Mouse (Mus musculus): Measurements from ENCODE around the gene Iqcf3. TPM values are rescaled to one million over a fixed set of nuclear protein-coding genes. Genes with fewer than 3 reads are reported as not detected.
A peak's percentile ranks its signal among the peaks of the same experiment; 100 is the strongest.
"Not testable (repeated sequence)": the region's sequence is repeated elsewhere in the genome, so short reads cannot be mapped to it uniquely, and the experiment has no call there.

Gene Iqcf3
- not detected for total RNA-seq (2021)

DNA sequence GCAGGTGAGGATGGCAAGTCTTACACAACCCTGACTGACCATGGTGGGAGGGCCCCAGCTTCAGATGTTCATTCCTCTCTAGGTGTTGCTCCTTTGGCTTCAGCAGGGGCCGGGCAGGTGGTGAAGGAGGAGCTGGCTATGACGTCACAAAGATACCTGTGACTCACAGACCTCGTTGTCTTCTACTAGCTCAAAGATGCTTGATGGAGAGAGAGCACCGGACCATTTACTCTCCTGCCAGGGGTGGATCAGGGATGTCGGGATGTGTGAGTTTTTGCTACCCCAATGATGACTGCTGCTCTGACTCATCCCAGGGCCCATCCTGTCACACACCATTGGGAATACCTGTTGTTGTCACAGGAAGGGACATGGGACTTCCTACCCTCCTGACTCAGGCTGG, at the start of gene Iqcf3:
TSS of gene Iqcf3 (minus strand) at position 101 of the 400 bp plus-strand sequence.
- intact Hi-C loops (cut with DNase I), result no loop called here
- DNase-seq, result no peak

DNA sequence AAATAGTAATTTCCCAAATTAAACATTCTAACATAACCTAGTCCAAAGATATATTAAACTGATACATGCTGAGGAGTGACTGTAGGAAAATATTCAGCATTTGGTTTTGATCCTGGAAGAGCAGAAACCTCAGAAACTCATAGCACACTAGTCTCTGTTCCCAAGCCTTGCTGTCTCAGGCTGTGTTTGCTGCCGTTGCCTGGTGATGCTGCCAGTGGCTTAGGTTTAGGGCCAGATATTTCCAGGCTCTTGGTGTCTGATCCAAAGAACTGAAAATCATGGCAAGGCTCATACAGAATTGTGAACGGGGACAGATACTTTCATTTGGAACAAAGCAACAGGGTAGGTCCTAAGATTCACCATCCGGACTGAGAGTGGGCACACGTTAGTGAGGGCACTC, 49.3 kb upstream of the Iqcf3 start:
- DNase-seq, result no peak
- intact Hi-C loops (cut with DNase I), result no loop called here

DNA sequence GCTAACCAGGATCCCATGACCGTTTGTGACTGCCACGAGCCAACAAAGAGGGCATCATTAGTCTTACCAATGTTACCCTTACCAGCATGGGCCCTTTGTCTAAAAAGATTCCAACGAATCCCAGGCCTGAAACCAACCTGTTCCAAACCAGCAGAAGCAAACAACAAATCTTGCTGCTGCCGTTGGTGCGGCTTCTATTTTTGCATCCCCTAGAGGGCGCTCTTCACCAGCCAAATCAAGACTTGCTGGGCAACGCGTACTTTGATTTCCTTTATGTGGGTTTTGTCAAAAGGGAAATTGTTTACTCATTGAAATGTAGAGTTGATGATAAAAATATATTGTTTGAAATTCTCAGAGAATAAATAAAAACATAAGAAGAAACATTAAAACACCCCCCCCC, 39.1 kb upstream of the Iqcf3 start:
- intact Hi-C loops (cut with DNase I), result loop anchor here (5.0 kb wide), 1 partner anchor 42 kb away; no protein-coding TSS in a partner anchor
- DNase-seq, result peak; percentile 68

DNA sequence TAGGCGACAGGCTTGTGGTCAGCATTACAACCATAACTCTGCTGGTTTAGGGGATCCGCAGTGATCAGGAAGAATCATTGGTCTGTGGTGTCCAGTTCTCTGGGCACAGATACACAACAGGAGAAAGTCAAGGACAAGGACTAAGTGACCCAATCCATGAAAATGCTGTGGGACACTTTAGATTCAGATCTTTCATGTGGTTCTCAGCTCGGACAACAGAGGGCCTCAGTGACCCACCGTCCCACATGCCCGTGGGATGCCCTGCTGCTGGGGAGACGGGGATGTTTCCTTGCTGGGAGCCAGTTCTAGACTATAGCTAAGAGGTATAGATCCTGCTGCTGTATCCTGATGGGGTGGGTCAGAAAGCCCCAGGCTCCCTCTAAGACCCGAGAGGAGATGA, 37.0 kb upstream of the Iqcf3 start:
- no peak for DNase-seq
- intact Hi-C loops (cut with DNase I), result no loop called here

DNA sequence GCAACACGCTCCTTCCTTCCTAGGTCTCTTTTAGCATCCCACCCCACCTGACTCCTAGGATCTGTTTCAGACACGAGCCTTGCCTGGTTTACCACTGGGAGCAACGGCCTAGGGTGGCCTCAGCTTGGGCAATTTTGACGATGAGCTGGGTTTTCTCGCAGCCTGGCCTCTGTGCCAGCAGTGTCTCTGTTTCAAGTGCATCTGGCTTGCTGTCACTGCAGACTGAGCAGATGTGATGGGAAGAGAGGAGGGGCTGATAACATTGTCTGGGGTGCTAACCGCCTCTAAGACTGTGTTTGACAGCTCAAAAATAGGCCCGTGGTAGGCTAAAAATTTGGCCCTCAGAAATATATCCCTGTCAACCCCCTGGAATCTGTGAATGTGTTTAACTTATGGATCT, 34.4 kb upstream of the Iqcf3 start:
- intact Hi-C loops (cut with DNase I), result no loop called here

DNA sequence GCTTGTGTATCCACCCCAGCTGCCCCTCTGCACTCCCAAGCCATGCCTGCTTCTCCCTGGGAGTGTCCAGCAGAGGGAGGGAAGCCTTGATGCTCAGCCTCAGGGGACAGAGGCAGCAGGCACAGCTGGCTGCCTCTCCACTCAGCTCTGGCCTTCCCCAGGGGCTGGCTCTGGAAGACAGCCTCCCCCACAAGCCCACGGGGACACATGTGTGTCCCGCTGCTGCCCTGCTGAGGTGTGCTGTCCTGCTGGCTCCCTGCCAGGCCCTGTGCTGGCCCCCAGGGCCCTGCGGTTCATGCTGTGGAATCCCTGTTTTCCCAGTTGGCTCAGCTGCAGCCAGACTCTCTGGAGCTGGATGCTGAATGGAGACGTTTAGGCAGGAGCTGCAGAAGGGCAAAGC, 34.0 kb upstream of the Iqcf3 start:
- intact Hi-C loops (cut with DNase I); DNase-seq: not testable (repeated sequence)

More for the DNA sequence above, 34.4 kb upstream of the Iqcf3 start:
- no peak for DNase-seq

DNA sequence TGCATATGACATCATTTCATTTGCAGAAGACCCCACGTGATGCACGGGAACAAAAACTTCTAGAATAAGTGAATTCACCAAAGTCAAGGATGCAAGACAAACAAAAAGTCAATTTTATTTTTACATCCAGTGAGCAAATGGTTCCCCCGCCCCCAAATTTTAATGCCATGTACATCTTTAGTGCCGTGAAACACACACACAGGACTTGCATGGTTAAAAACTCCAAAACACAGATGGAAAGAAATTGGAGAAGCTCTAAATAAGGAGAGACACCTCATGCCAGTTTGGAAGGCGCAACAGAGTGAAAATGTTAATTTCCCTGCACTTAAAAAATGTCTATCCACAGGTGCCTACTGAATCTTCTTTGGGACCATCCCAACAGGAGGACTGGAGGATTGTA, 30.7 kb upstream of the Iqcf3 start:
- no peak for DNase-seq
- intact Hi-C loops (cut with DNase I), result no loop called here

DNA sequence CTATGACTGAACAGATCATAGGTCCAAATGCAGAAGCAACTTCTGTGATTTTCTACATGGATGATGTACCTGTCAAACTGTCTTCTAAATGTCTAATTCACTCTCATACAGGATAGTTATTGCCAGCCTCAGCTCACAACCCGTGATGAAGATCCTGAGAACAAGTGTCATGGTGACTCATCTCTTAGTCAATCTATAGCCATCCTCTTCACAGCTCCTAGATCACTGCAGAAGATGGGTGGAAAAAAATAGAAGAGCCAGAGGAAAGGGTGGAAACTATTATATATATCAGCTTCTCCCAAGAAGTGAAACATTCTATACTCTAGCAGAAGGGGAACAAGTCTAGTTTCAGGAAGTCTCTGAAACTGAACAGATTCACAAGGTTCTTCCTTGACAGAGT, 21.1 kb upstream of the Iqcf3 start:
- intact Hi-C loops (cut with DNase I), result no loop called here
- no peak for DNase-seq

DNA sequence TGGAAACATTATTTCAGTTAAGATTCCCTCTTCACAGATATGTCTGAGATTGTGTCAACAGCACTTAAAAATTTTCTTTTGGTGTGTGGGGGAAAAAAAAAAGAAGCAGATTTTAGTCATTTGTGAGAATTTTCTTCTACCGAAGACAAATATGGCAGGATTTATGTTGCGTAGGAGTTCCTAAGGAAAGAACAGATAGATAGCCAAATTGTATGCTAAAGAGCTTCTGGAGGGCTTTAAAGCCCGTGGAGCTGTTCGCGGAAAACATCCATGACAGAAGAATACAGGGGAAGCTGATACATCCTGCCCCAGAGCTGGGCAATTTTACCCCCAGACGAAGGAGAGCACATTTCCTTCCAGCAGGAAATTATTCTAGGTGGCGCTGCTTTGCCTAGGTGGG, 18.6 kb upstream of the Iqcf3 start:
- DNase-seq, result no peak
- intact Hi-C loops (cut with DNase I), result no loop called here

DNA sequence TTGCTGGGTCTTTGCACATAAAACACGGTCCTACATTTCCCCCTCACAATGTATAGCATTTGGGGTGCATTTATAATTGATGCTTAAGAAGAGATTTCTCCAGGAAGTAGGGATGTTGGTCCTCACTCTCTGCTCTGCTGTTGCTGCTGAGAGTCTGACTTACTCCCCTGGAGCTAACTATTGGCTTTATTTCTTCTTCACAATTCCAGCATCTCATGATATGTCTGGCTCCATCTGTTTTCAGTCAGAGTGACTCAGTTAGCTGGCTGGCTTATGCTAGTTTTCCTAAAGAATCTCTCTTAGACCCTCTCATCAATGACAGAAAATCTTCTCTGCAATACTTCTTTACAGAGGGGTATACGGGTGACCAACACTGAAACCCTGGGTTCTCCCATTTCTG, 14.7 kb upstream of the Iqcf3 start:
- DNase-seq, result no peak
- intact Hi-C loops (cut with DNase I), result no loop called here

DNA sequence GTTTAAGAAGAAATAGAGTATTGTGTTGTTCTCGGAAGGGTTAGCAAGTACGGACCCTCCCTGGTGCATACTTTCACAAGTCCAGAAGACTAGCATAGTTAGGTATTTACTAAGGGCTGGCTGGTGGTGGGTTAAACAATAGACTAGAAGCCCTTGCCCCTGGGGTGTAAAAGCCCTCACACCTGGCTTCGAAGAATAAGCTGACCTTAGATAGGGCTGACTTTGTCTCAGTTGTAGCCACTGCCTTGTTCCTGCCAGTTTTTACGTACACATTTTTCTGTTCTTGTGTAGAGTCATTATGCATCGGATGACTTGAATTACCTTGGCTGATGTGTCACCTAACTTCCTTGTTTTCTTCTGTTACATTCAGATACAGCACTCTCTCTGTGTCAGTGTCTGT, 11.9 kb upstream of the Iqcf3 start:
- no peak for DNase-seq
- intact Hi-C loops (cut with DNase I), result no loop called here

DNA sequence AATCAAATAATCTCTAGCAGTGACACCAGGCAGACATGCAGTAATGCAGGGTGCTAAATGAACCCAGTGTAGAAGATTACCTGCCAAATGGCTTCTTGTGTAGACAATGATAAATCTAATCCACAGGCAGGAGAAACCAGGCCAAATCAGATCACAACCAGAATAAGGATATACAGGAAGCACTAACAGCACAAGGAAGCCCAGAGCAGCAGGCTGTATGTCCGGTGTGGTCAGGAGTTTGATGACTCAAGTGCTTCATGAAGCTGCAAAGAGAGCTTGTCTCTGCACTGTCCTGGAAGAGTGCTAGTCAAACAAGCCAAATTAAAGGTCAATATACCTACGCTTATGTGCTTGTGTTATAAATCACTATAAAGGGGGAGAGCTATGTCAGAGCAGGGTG, 10.8 kb upstream of the Iqcf3 start:
- intact Hi-C loops (cut with DNase I), result no loop called here
- DNase-seq, result no peak

DNA sequence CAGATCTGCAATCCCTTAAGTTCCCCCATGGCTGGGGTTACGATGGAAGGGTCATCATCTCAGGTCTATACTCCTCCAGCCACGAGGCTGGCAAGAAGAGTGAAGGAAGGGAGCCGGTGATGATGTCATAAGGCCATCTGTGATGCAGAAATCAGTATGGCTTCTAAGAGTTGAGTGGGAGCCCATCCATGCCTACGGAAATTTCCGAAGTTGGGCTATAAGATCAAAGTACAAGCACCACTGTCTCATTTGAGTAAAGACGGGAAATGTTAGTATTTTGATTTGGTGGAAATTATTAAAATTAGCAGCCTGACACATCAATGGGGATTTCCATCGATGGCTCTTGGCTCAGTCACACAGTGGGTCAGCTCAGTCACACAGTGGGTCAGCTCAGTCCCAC, 9.5 kb upstream of the Iqcf3 start, which contains the start of gene Iqcf4:
TSS of gene Iqcf4 (minus strand) at position 101 of the 400 bp plus-strand sequence.
- intact Hi-C loops (cut with DNase I), result no loop called here
- no peak for DNase-seq

DNA sequence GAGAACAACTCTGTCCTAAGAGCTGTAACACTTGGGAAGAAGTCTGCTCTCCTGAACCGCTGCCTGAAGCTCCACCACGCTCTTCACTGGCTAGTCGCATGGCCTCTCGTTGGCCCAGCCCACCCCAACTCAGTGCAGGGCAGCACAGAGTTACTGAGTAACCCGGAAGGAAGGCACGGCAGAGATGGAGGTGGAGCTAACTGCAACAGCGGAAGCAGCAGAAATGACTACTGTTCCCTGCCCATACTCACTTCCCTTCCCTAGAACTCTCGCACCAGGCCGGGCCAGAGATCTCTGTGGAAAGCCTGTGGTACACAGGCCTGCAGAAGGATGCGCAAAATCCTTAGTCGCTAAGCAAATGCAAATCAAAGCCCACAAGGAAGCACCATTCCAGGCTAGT, 5.0 kb upstream of the Iqcf3 start:
- intact Hi-C loops (cut with DNase I), result no loop called here
- no peak for DNase-seq

DNA sequence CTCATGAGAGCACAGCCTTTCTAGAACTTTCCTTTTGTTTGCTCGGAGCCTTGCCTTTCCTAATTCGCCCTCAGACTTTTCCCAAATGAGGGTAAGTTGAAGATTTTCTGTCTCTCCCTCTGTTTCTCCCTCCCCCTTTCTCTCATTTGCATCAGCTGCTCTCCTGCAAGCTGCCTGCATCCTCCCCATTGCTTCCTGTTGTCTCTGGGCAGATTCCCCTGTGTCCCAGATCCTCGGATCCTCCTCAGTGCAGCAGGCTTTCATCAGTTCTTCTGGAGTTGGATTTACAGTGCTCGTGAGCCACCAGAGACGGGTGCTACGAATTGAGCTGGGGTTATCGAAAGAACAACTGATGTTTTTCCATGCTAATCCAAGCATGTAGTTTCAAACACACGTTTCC, 2.6 kb upstream of the Iqcf3 start:
- intact Hi-C loops (cut with DNase I), result no loop called here
- DNase-seq, result no peak

DNA sequence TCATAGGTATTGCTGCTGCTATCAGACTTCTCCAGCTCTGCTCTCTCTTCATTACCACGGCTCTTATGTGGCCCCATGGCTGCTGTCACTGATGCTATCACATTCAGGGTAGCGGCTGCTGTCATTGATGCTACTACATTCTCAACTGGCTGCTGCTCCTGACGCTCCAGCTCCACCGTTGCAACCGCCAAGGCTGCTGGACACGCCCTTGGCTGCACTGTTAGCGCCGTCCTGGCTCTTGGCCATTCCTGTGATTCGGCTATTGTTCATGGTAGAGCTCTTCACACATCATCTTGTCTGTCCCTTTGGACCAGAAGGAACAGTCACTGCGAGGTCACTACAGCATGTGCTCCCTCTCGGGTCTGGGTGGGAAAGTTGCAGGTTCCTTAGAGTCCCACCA, 860 bp upstream of the Iqcf3 start:
- intact Hi-C loops (cut with DNase I), result no loop called here
- DNase-seq, result no peak

DNA sequence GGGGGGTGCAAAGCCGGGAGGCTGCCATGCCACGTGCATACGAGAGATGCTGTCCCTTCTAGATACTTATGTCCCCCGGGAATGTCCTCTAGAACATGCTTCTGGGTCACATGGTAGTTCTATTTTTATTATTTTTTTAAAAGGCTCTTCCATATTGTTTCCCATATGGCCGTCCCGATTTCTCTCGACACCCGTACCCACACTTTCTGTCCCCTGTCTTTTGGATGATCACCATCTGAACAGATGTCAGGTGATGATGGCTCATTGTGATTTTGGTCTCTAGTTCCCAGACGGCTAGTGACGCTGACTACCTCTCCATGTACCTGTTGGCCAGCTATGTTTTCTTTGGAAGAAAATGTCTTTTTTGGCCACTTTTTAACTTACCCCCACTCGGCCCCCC, 26.5 kb downstream of the Iqcf3 start:
- intact Hi-C loops (cut with DNase I), result loop anchor here (10.0 kb wide), 1 partner anchor 110 kb away; no protein-coding TSS in a partner anchor
- no peak for DNase-seq

DNA sequence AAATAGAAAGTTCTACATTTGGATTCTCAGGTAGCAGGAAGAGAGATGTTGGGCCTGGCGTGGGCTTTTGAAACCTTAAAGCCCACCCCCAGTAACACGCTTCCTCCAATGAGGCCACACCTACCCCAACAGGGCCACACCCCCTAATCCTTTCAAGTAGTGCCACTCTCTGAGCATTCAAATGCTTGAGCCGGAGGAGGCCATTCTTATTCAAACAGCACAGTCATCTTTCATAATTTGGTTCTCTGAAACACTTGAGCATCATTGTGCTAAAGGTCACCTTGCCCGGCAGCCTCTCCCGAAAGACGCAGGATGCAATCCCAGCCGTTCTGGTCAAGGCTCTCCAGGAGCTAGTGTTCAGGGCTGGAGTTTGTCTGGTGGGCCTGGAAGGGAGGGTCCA, 27.1 kb downstream of the Iqcf3 start:
- no peak for DNase-seq
- intact Hi-C loops (cut with DNase I), result loop anchor here (10.0 kb wide), 1 partner anchor 111 kb away; no protein-coding TSS in a partner anchor

DNA sequence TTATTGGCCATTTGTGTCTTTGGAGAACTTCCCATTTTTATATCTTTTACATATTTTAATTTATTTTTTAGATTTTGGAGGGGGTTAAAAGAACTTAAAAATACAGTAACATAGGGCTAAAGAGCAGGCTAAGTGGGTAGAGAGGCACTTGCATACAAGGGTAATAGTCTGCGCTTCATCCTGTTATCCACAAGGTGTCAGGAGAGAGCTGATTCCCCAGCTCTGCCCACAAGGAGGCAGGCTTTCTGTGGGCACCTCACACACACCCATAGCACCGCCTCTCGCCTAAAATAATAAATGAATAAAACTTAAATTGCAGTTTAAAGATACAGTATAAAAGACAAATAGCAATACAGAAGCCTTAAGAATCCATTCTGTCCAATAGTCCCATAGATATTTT, 29.6 kb downstream of the Iqcf3 start:
- intact Hi-C loops (cut with DNase I), result loop anchor here (10.0 kb wide), 1 partner anchor 113 kb away; no protein-coding TSS in a partner anchor

DNA sequence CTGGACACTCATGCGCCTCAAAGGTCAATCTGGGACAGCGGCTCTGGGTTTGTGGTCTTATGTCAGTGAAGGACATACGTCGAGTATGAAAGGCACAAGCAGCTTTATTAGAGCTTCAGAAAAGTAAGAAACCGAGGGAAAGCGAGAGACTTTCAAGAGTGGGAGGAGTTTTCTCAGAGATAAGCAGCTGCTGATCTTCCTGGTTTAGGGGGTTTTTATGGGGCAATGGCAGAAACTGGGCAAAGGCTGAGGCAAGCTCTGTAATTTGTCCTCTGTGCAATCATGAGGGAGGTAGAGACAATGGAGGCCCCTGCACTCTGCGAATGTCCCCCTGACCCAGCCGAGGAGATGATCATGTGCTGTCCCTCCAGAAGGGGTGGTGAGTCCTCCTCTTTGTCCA, 41.5 kb downstream of the Iqcf3 start:
- intact Hi-C loops (cut with DNase I), result no loop called here
- DNase-seq, result no peak

More for the DNA sequence above, 29.6 kb downstream of the Iqcf3 start:
- DNase-seq, result peak; percentile 9

DNA sequence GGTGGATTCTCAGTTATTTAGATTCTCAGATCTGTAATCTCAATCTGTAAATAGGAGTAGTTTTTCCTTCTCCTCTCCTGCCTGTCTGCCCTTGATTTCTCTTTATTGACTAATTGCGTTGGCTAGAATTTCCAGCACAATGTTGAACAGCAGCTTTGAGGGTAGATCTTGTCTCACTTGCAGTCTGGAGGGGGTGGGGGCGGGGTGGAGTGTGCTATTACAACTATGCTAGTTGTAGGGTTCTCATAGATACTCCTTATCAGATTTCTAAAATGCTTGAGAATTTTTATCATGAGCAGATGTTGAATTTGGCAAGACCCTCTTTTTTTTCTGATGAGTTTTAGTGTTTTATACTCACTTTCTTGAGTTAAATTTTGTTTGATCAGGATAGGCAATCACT, 42.0 kb downstream of the Iqcf3 start:
- intact Hi-C loops (cut with DNase I), result no loop called here
- DNase-seq, result no peak

DNA sequence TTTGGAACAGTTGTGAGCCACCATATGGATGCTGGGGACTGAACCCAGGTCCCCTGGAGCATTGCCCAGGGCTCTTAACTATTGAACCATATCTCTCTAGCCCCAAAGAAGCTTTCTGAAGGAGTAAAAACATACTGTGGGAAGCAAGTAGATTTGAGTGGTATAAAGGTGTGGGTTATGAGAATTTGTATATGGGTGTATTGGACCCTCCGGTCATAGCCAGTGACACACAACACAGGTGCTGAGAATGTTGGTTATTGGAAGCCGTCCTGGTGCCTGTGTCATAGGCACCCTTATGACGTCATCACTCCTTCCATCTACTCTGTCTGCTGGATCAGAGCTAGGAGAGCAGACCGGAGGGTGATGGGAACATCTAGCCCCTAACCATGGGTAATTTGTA, 47.2 kb downstream of the Iqcf3 start, which contains the start of gene Iqcf5:
TSS of gene Iqcf5 (plus strand) at position 301 of the 400 bp plus-strand sequence.
- DNase-seq, result no peak
- intact Hi-C loops (cut with DNase I), result no loop called here

DNA sequence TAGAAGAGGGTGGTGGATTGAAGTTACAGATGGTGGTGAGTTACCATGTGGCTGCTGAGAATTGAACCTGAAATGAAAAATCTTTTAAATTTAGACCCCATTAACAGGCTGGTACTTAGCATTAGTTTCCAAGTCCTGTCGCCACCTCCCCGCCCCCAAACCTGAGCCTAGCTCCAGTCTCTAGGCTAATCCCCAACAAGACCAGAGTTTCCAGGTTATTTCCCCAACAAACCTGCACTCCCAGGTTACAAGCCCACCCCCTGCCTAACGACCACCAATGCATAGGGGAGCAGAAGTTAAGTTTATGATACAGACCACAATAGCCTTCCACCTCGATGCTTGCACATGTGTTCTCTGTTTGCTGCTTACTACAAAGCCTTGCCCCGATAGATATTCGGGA, 47.9 kb downstream of the Iqcf3 start:
- intact Hi-C loops (cut with DNase I), result no loop called here
- no peak for DNase-seq
